Mouse (Mus musculus): ENCODE results near the gene Kcnj16.

Kcnj16 gene

GRCm38 (mm10) chr11:111054854-111055822, 87.3 kb downstream of the Kcnj16 start:
- DNase-seq (ENCODE audit: low read depth, low spot score), result no peak

DNA sequence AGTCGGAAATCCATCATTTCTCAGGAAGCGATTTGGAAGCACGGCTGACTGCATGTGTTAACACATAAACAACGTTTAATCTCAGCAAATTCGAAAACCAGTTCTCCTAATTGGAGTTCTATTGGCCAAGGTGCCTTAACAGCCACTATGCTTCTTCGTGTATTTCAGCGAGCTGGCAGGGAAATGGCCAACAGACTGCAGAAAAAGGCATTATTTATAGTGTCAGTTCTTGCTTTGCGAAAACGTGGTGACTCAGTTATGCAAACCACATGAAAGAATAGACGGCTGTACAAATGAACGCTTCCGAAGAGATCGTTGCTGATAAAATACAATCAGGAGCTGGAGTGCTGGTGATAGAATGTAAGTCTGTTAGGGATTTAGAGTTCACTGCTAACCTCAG, 88.2 kb downstream of the Kcnj16 start:
- DNase-seq (ENCODE audit: low read depth, low spot score), result no peak

DNA sequence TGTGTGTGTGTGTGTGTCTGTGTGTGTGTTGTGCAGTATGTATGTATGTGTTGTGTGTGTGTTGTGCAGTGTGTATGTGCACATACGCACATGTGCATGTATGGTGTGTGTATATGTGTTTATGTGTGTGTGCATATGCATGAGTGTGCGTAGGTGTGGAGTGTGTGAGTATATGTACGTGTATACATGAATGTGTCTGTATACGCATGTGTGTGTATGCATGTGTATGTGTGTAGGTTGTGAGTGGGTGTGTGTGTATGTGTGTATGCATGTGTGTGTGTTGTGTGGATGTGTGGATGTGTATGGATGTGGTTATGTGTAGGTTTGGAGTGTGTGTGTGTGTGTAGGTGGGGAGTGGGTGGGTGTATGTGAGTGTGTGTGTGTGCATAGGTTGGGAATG, 89.6 kb downstream of the Kcnj16 start:
- DNase-seq (ENCODE audit: low read depth, low spot score), result no peak

DNA sequence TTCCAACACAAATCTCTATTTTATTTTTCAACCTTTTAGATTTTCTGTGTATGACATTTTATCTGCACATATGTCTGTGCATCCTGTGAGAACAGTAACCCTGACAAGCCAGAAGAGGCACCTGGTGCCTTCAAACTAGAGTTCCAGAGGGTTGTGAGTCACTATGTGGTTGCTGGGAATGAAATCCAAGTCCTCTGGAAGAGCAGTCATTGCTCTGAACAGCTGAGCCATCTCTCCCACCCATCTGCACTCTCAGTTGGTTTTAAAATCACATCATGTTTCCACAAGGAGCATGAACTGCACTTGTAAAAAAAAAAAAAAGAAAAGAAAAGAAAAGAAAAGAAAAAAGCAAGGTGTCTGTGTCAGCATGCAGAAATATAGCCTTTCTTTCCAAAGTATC, 91.6 kb downstream of the Kcnj16 start:
- no peak for DNase-seq (ENCODE audit: low read depth, low spot score)

DNA sequence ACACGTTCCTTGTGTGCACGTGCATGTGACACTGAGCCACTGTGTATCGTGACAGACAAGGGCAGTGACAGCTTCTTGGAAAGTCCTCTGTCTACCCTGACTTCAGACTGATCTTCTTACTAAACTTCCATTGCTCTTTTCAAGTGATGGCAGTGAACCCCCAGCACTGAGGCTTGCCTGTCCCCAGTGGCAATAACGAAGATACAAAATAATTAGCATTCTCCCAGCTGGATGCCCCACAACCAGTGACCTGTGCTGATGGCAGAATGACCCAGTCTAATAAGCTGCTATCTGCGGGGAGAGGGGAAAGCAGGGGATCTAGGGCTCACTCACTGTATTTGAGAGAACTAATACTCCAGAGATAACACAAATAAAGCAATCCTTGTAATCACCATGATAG, 92.4 kb downstream of the Kcnj16 start:
- DNase-seq (ENCODE audit: low read depth, low spot score), result no peak

GRCm38 (mm10) chr11:111064751-111065527, 97.1 kb downstream of the Kcnj16 start:
- no peak for DNase-seq (ENCODE audit: low read depth, low spot score)

- peak; percentile 95 for DNase-seq (ENCODE audit: low read depth, low spot score)
These were observed 97.9 kb downstream of the Kcnj16 start, which contains the start of gene Kcnj2 for GRCm38 (mm10) chr11:111065635-111066298. Kcnj2 (plus strand) TSS chr11:111066164.

GRCm38 (mm10) chr11:111066299-111066691, 98.5 kb downstream of the Kcnj16 start:
- peak; percentile 69 for DNase-seq (ENCODE audit: low read depth, low spot score)

DNA sequence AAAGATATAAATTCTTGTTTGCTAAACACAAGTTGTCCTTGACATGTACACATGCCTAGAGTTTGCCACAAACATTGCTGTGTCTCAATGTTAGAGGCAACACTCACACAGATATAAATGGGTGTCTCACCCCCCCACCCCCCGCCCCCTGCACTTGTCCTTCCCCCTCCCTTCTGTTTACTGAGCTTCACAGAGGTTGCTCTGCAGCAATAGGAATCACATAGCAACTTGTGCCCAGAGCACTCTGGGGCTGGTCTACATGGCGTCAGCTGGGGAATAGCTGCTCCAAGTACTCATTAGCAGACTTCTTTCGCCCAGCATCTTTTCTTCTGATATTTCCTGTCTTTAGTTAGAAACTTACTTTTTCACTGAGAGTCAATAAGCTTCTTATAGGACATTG, 100.0 kb downstream of the Kcnj16 start:
- DNase-seq (ENCODE audit: low read depth, low spot score), result peak; percentile 75

GRCm38 (mm10) chr11:111070460-111070859, 102.6 kb downstream of the Kcnj16 start:
- no peak for DNase-seq (ENCODE audit: low read depth, low spot score)

DNA sequence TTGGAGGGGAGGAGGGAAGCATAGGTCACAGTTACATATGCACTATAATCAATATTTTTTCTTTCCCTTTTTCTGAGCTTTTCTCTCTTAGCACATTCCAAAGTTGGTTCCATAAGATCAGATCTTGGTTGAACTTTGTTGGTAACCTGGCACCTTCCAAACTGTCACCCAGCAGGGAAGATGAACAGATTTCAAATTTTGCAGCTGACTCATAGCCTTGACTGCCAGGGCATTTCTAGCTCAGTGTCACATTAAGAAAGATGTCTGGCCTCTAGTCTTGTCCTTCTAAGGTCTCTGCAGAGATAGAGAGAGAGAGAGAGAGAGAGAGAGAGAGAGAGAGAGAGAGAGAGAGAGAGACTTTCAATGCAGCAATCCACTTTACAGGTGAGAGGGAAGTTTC, 106.3 kb downstream of the Kcnj16 start:
- DNase-seq (ENCODE audit: low read depth, low spot score), result no peak
